Mouse (Mus musculus) kidney, postnatal 25 days (tissue): Measurements from ENCODE around the gene Cep295.
"Not testable (repeated sequence)": the region's sequence is repeated elsewhere in the genome, so short reads cannot be mapped to it uniquely, and the experiment has no call there.

ENCODE experiments used
- DNase-seq, 2 experiments: peaks; one replicate each; pipeline ENCODE4 v3.0.0; 2021; ENCODE audit warnings: mixed read lengths in 2 of 2

Cep295 gene

DNA sequence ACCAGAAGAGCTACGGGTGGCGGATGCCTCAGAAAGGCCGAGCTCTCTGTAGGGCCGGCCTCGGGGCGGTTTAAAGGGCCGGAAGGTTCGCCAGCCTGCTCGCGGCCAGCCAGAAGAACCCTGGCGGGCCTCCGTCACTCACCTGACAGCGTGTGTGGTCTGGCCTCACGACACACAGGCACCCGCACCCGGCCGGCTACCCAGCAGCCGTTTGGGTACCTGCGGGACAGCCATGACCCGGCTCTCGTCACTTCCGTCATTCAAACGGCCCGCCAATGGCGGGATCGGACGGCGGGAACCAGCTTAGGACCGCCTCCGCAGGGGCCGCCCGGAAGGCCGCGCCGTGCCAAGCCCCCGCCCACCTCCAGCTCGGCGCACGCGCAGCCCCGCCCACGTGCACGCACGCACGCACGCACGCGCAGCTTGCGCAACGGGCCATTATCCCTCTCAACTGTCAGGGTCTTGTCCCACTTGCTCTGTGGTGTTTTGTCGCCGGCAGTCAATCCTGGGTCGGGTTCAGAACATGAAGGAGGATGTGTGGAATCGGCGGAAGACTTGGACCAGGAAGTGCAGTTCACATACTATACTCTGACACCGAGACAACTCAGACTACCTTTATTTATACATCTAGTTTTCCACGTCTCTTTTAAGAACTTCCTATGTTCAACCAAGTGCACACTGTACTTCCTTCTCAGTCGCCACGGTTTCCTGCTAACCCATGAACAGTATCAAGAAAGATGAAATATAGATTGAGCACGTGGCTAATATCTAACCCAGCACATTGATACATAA lies at the start of gene Cep295:
Gene Cep295, minus strand, starts transcription at position 305 of the 792 bp plus-strand sequence.
- DNase-seq = peak; percentile 96 to 98

DNA sequence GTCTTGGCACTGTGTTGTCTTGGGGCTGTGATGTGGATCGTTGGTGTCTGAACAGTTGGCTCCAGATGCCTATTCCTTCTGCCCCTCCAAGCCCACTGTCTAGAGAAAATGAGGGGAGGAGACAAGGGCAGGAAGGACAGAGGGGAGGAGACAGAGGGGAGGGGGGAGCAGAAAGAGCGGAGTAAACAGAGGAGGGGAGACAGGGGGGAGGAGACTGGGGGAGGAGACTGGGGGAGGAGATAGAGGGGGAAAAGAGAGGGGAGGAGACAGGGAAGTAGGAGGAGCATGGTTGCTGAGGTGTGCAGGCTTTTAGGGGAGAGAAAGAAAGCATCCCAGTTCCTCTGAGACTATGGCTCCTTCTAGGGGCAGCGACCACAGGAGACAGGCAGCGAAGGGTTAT lies 40.0 kb upstream of the Cep295 start:
- DNase-seq = no peak

GRCm38 (mm10) chr9:15395353-15395942 lies 37.9 kb upstream of the Cep295 start:
- DNase-seq = no peak

DNA sequence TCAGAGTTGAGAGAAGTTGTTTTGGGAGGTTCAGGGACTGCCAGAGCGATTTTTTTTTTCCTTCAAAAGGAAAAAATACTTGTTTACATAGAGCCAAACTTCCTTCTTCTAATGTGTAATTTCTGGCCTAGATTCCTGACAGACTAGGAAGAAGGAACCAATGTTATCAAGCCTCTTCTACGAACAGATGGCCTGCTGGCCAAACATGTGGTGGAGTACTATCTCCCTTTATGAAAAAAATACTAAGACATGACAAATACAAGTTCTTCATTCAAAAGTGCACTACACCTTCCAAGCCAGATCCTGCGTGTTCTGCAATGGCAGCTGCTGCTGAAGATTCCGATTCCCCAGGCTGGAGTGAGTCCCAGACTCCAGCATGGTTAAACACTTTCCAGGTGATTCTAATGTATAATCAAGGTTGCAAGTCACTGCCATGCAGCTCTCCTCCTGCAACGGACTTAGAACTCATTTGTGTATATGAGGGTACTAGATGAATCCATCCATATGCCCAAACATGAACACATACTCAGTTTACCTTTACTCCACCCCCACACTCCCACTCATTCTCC lies 29.6 kb upstream of the Cep295 start:
- peak; percentile 33 to 53 for DNase-seq

DNA sequence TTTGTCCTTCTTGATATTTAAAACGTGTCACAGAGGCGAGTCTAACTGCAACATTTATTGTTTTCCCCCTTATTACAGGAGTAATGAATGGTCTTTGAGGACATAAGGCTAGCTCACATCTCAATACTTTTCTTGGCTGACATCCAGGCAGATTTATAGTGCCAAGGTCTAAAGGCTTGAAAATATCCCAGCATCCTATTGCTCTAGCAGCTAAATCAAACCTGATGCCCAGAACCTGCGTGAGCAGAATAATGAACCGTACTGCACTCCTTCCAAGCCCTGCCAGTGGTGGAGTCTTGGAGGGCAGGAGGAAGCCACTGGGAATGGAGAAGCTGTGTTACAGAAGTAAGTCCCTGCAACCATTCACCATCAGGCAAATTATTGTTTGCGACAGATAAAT lies 26.7 kb upstream of the Cep295 start:
- DNase-seq = no peak

DNA sequence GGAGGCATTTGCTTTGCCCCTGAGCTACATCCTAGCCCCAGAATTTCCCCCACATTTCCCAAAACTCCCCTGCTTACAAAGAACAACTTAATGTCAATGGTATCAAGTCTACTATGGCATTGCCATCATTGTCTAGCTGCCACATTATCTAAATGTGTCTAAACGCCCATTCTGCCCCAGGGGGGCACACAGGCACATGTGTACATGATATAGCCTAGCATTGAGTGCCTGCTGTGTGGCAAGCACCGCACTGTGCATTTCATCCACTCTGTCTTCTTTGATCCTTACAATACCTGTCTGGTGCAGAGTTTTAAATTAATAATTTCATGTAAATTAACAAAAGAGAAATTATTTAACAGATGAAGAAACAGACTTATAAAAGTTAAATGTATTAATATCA lies 8.7 kb upstream of the Cep295 start:
- DNase-seq = no peak

GRCm38 (mm10) chr9:15365856-15366255 lies 8.3 kb upstream of the Cep295 start:
- no peak for DNase-seq

- no peak for DNase-seq
Observed at GRCm38 (mm10) chr9:15364843-15365242, 7.3 kb upstream of the Cep295 start.

- no peak for DNase-seq
Observed at GRCm38 (mm10) chr9:15356916-15357483, 588 bp downstream of the Cep295 start.

DNA sequence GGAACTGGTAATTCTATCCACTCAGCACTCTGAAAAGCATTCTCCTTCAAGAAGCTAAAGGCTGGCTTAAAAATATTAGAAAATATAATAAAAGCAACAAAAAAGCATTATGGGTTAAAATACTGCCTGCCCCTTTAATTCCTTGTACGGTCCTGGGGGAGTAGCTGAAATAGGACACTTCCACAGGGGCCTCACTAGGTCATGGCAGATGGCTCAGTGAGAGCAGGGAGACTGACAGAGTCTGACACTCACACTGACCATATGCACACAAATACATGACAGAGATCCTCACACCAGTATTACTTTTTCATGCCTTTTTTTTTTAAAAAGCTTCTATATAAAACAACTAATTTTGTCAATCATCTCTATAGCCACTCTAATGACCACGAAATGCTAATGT lies 7.7 kb downstream of the Cep295 start:
- no peak for DNase-seq

DNA sequence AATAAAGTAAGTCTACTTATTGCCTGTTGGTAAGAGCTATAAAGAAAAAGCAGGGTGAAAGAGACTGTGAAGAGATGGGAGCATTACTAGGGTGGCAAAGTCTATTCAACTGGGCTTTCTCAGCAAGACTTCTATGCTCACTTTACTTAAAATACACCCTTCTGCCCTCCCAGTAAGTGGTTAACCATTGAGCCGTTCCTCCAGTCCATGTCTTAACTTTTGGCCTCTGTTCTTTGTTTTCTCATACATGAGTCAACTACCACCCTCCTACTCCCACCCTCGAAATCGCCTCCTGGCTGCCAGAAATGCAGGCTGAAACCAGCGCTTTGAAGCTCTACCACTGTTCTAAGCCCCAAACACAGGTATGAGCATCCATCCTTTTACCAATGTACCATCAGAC lies 19.8 kb downstream of the Cep295 start:
- DNase-seq = peak; percentile 30 to 56

DNA sequence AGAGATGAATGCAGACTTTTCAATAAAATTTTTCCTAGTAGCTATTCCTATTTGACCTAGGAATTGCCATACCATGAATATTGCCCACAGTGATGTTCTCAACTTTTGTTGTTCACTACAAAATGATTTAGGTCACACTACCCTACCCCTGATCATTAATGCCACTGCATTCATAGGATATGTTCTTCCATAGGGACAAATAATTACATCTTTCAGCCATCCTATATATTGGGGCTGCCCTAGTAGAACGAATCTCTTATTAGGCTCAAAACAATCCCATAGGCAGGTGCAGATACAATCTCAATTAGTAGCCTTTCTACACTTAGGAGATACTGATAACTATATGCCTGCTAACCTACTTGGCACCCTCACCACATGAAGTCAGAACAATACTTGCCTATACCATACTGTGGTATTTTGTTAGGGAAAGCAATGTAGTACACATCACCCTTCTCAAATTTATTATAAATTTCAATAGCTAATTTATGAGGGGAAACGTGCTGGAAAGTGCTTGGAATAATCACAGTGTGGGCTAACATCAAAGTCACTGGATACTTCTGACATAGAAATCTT lies 39.3 kb downstream of the Cep295 start:
- no peak for DNase-seq

- no peak for DNase-seq
Observed at GRCm38 (mm10) chr9:15317223-15318169, 40.1 kb downstream of the Cep295 start.

DNA sequence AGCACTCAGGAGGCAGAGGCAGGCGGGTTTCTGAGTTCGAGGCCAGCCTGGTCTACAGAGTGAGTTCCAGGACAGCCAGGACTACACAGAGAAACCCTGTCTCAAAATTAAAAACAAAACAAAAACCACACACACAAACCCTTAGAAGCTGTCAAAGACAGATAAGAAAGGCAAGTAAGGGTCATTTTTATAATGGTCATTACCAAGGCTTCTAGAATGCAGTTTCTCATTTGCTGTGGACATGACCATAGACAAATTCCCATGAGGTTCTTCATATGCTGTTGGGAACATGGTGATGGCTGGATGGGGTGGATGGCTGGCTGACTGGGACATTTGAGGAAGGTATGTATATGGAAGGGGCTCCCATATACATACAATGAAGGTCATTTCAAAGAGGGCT lies 41.3 kb downstream of the Cep295 start:
- not testable (repeated sequence) for DNase-seq

DNA sequence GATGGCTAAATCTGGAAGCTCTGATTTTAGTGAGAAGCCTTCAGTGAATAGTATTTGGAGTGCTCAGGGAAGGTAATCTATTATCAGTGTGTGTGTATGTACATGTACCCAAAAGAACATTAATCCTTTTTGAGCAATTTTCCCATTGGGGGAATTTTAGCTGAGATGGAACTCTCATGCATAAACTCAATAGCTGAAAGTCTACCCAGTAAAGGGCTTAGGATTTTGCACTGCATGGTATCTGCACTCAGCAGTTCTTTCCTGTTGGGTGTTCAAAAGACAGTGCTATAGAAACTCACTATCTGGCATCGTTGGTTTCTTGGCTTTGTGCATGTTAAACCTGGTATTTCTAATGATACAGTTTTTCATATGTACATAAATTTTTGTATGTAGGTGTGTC lies 43.0 kb downstream of the Cep295 start:
- no peak for DNase-seq

- DNase-seq = no peak
Observed at GRCm38 (mm10) chr9:15313633-15314032, 44.0 kb downstream of the Cep295 start.

- DNase-seq = no peak
Observed at GRCm38 (mm10) chr9:15312054-15312735, 45.4 kb downstream of the Cep295 start.

- no peak for DNase-seq
Observed at GRCm38 (mm10) chr9:15310179-15310578, 47.4 kb downstream of the Cep295 start.

DNA sequence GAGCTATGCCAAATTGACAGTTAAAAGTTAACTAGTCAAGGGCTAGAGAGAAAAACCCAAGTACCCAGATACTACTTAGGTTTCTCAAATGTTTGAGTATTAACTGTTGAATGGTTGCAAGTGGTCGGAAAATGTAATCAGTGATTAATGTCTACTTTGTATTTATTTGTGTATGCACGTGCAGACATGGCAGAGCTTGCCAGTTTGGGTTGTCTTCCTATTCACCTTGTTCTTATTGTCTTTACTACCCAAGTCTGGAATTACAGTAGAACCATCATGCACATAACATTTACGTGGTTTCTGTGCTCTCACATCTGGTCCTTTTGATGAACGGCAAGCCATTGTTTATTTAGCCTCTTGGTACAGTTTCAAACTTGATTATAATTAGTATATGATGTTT lies 48.2 kb downstream of the Cep295 start:
- no peak for DNase-seq

GRCm38 (mm10) chr9:15308254-15308653 lies 49.3 kb downstream of the Cep295 start:
- no peak for DNase-seq

DNA sequence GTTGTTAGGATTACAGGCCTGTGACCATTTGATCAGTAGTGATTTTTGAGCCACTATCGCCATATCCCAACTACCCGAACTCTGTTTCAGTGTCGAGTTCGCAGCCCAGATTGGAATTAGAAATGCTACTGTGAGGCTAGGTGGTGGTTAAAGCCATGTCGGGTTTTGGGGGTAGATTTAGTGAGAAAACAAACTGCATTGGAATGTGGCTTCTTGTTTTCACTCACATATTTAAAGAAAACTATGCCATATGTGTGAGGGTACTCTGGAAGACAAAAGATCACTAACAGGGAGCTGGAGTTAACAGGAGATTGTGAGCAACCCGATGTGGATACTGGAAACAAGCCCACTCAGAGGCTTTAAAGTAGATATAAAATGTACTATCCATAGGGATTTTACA lies 50.3 kb downstream of the Cep295 start:
- DNase-seq = no peak
